Mouse (Mus musculus) olfactory bulb, adult 2 months (tissue): ENCODE measurements around the gene Lgr4. TPM values are rescaled to one million over a fixed set of nuclear protein-coding genes. Genes with fewer than 3 reads are reported as not detected.
"Not testable (repeated sequence)": the region's sequence is repeated elsewhere in the genome, so short reads cannot be mapped to it uniquely, and the experiment has no call there.

ENCODE experiments used
- H3K27ac ChIP-seq: fragments of 200-500 bp; 2 replicates; pipeline ENCODE4 v1.5.1; 2012; ENCODE audit warnings: low read depth, low read length; ENCODE audit not compliant: insufficient read depth
- H3K4me1 ChIP-seq: fragments of 200-500 bp; 2 replicates; pipeline ENCODE4 v1.6.1; 2012; ENCODE audit warnings: low read length; ENCODE audit not compliant: control insufficient read depth, insufficient read depth
- H3K4me3 ChIP-seq: fragments of 200-500 bp; 2 replicates; pipeline ENCODE4 v1.5.1; 2012; ENCODE audit warnings: mild to moderate bottlenecking, low read depth, low read length, moderate library complexity; ENCODE audit not compliant: insufficient read depth
- CTCF ChIP-seq: fragments of 200-500 bp; IDR thresholded peaks from 2 replicates; pipeline ENCODE4 v1.5.1; 2012; ENCODE audit warnings: low read depth, mild to moderate bottlenecking, low read length, moderate library complexity; ENCODE audit not compliant: insufficient read depth
- POLR2A ChIP-seq: fragments of 200-500 bp; IDR thresholded peaks from 2 replicates; pipeline ENCODE4 v1.6.1; 2012; ENCODE audit warnings: mild to moderate bottlenecking, low read depth, low read length, moderate library complexity; ENCODE audit not compliant: insufficient read depth
- WGBS: fragments of 180-500 bp; shearing (Covaris S2); methylation state at CpG from one replicate; pipeline ENCODE4 v1.1.7; 2018; 5-methylcytosine and 5-hydroxymethylcytosine counted together
- polyA plus RNA-seq: library from polyadenylated mRNA; stranded (reverse); fragments of >200 nt; gene quantifications from 2 replicates; pipeline ENCODE4 v1.2.4, GENCODE M21; 2012; ENCODE audit warnings: low replicate concordance; ENCODE audit not compliant: missing spikeins, insufficient read depth, insufficient read length

Lgr4 gene
- not detected in 2 replicates for polyA plus RNA-seq

- 0 out of 2 replicates have a peak, but pooled peaks cover 5% of the 10 kb centered on the region for H3K4me1 ChIP-seq
- TF ChIP-seq CTCF: 0 out of 2 replicates have a peak, but pooled peaks have one; percentile 18
- peak; percentile 98 for TF ChIP-seq POLR2A
- H3K27ac ChIP-seq: peak within 1 kb of the TSS; percentile 86
- 1% methylated on average over 111 of the region's 111 CpGs for WGBS
- peak within 1 kb of the TSS; percentile 97 for H3K4me3 ChIP-seq
These were observed at the start of gene Lgr4 for GRCm38 (mm10) chr2:109917496-109918413. TSS of gene Lgr4 (plus strand) at chr2:109917647.

GRCm38 (mm10) chr2:109879429-109879828, 38.0 kb upstream of the Lgr4 start:
- not testable (repeated sequence) for H3K4me1 ChIP-seq, H3K4me3 ChIP-seq, H3K27ac ChIP-seq
- WGBS: 84% methylated on average over 4 of the region's 4 CpGs

GRCm38 (mm10) chr2:109881111-109881510, 36.3 kb upstream of the Lgr4 start:
- no peak for TF ChIP-seq POLR2A
- TF ChIP-seq CTCF: no peak
- WGBS: 63% methylated on average over 2 of the region's 2 CpGs
- no peak overlapping the region for H3K27ac ChIP-seq
- H3K4me1 ChIP-seq: no peaks in the 10 kb centered on the region
- H3K4me3 ChIP-seq: no peak overlapping the region

- H3K4me1 ChIP-seq: no peaks in the 10 kb centered on the region
- no peak overlapping the region for H3K4me3 ChIP-seq
- 83% methylated on average over 1 of the region's 1 CpGs for WGBS
- TF ChIP-seq CTCF: no peak
- no peak for TF ChIP-seq POLR2A
- H3K27ac ChIP-seq: no peak overlapping the region
These were observed 35.8 kb upstream of the Lgr4 start for GRCm38 (mm10) chr2:109881625-109882024.

GRCm38 (mm10) chr2:109884106-109884505, 33.3 kb upstream of the Lgr4 start:
- no peaks in the 10 kb centered on the region for H3K4me1 ChIP-seq
- no peak overlapping the region for H3K27ac ChIP-seq
- WGBS: 65% methylated on average over 4 of the region's 4 CpGs
- H3K4me3 ChIP-seq: no peak overlapping the region
- TF ChIP-seq POLR2A (no peak), CTCF (no peak)

- TF ChIP-seq POLR2A: no peak
- no peak for TF ChIP-seq CTCF
- WGBS: 36% methylated on average over 4 of the region's 4 CpGs
- Histone ChIP-seq H3K4me3 (no peak overlapping the region), H3K27ac (no peak overlapping the region), H3K4me1 (no peaks in the 10 kb centered on the region)
These were observed 32.9 kb upstream of the Lgr4 start for GRCm38 (mm10) chr2:109884507-109884906.

GRCm38 (mm10) chr2:109890068-109890467, 27.4 kb upstream of the Lgr4 start:
- WGBS: 35% methylated on average over 4 of the region's 4 CpGs
- no peak for TF ChIP-seq POLR2A
- no peak for TF ChIP-seq CTCF
- Histone ChIP-seq H3K27ac (no peak overlapping the region), H3K4me1 (no peaks in the 10 kb centered on the region), H3K4me3 (peak overlapping the region; percentile 96; the same call in 1 of the 2 replicates)

- no peaks in the 10 kb centered on the region for H3K4me1 ChIP-seq
- H3K4me3 ChIP-seq: peak within 1 kb of the TSS; percentile 96
- H3K27ac ChIP-seq: peak within 1 kb of the TSS; percentile 69; the same call in 1 of the 2 replicates
- TF ChIP-seq POLR2A (peak; percentile 75), CTCF (no peak)
- under 1% methylated on average over 42 of the region's 42 CpGs for WGBS
These were observed 26.9 kb upstream of the Lgr4 start, which contains the start of gene Lin7c for GRCm38 (mm10) chr2:109890597-109890996. TSS of gene Lin7c (plus strand) at chr2:109890853.

GRCm38 (mm10) chr2:109891031-109891430, 26.4 kb upstream of the Lgr4 start:
- WGBS: under 1% methylated on average over 32 of the region's 34 CpGs
- Histone ChIP-seq H3K4me1 (no peaks in the 10 kb centered on the region), H3K4me3 (peak overlapping the region; percentile 96), H3K27ac (0 out of 2 replicates have a peak overlapping the region, but pooled peaks have one; percentile 69)
- TF ChIP-seq CTCF: no peak
